Mouse (Mus musculus): Measurements from ENCODE around the gene Lrrc34.

DNA sequence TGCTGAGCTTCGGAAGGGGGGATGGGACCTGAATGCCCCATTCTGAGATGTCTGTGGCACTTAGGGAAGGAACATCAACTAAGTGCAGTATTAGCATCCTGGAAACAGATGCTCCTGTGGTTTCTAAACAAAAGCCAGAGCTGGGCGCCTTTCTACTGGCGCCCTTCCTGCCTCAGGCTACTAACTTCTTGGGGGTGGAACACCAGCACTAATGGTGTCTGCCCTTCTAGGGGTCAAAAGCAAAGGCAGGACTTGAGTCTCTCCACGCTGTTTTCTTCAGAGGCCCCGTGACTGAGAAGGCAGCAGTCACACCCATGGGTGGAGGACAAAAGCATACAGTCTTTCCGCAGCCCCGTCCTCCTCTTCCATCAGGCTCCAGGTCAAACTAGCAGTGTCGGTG lies 908 bp downstream of the Lrrc34 start:
- TF ChIP-seq CTCF (IDR thresholded peaks at IDR 0.05; ENCODE audit: borderline replicate concordance, insufficient read depth, low read length) = no peak
- no peak for TF ChIP-seq POLR2A (IDR thresholded peaks at IDR 0.05; ENCODE audit: low read depth, low read length)

Data from embryonic fibroblast, embryonic 13.5 days (primary cell).